Mouse (Mus musculus) kidney, adult 2 months (tissue): ENCODE measurements at regions not wholly inside any gene's neighbourhood (a gene's known extent, or its start where the extent isn't known, plus 50 kb on each side); places are given as distances from the start of the nearest gene placed in this dataset.

Experiments used
- DNase-seq: peaks from one replicate; pipeline ENCODE4 v3.0.0; 2021
- H3K27ac ChIP-seq: fragments of 200-500 bp; 2 replicates; pipeline ENCODE4 v1.5.1; 2012; ENCODE audit warnings: low read depth, low read length, control low read depth, inconsistent platforms; ENCODE audit not compliant: insufficient read depth
- H3K27me3 ChIP-seq: fragments of 200-500 bp; replicated peaks from 2 replicates; pipeline ENCODE4 v1.6.1; 2012; ENCODE audit warnings: mild to moderate bottlenecking, moderate library complexity, low read length, inconsistent platforms; ENCODE audit not compliant: control insufficient read depth, insufficient read depth
- H3K36me3 ChIP-seq: fragments of 200-500 bp; 2 replicates; pipeline ENCODE4 v1.6.1; 2012; ENCODE audit warnings: mild to moderate bottlenecking, moderate library complexity, low read length, inconsistent platforms; ENCODE audit not compliant: control insufficient read depth, insufficient read depth
- H3K4me1 ChIP-seq: fragments of 200-500 bp; 2 replicates; pipeline ENCODE4 v1.6.1; 2011; ENCODE audit warnings: low read length; ENCODE audit not compliant: control insufficient read depth, insufficient read depth
- H3K4me3 ChIP-seq: fragments of 200-500 bp; 2 replicates; pipeline ENCODE4 v1.5.1; 2011; ENCODE audit warnings: mild to moderate bottlenecking, low read depth, low read length, control low read depth; ENCODE audit not compliant: insufficient read depth
- CTCF ChIP-seq: fragments of 200-500 bp; conservative IDR thresholded peaks from 2 replicates; pipeline ENCODE4 v1.5.1; 2011; ENCODE audit warnings: low read depth, mild to moderate bottlenecking, control low read depth, low read length, moderate library complexity, mixed read lengths; ENCODE audit not compliant: insufficient read depth, insufficient read length
- POLR2A ChIP-seq: fragments of 200-500 bp; IDR thresholded peaks from one replicate; pipeline ENCODE4 v1.6.1; 2011; ENCODE audit warnings: low read depth, low read length, control low read depth
- WGBS: fragments of 180-500 bp; shearing (Covaris S2); methylation state at CpG from one replicate; pipeline ENCODE4 v1.1.7; 2018; 5-methylcytosine and 5-hydroxymethylcytosine counted together

DNA sequence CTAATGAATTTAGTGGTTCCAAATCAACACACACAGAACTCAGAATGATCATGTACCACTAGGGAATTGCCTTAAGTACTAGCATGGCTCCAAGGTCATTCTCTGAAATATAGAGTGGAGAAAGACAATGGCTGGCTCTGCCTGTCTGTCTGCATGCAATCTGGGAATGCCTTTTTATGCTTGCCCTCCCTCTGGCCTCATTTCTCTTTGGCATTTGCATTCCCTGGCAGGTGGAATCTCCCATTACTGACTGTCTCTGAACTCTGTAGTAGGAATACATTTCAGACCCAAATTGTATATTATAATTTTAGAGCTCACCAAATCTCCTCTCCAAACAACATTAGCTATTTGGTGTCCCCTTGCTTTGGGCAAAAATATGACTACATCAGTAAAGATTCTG is 335.0 kb downstream of the Ptprc start:
- no peak overlapping the region for H3K27ac ChIP-seq
- H3K4me3 ChIP-seq = no peak overlapping the region
- H3K4me1 ChIP-seq = no peaks in the 10 kb centered on the region
- no peak for DNase-seq
- no peaks in the 10 kb centered on the region for H3K27me3 ChIP-seq
- no peaks in the 10 kb centered on the region for H3K36me3 ChIP-seq
- TF ChIP-seq CTCF (no peak), POLR2A (no peak)

DNA sequence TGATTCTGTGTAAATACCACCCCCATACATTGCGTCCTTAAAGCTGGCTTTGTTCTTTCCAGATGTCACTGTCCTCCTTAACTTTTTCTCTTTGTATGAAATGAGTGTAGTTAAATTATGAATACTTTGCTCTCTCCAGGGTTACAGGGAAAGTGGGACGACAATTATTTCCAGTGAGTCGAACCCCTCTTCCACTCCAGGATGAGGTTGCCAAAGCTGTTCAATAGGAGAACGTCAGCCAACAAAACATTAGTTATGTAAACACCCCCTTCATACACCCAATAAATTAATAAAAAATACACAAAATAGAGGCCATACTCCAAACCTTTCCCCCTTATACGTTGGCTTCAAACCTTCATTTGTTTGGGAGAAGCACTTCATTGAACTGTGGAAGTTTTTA is 335.8 kb downstream of the Ptprc start:
- TF ChIP-seq CTCF (no peak), POLR2A (no peak)
- Histone ChIP-seq H3K4me1 (no peaks in the 10 kb centered on the region), H3K27me3 (no peaks in the 10 kb centered on the region), H3K27ac (no peak overlapping the region), H3K36me3 (no peaks in the 10 kb centered on the region), H3K4me3 (no peak overlapping the region)
- WGBS = 72% methylated on average over 5 of the region's 5 CpGs
- no peak for DNase-seq

DNA sequence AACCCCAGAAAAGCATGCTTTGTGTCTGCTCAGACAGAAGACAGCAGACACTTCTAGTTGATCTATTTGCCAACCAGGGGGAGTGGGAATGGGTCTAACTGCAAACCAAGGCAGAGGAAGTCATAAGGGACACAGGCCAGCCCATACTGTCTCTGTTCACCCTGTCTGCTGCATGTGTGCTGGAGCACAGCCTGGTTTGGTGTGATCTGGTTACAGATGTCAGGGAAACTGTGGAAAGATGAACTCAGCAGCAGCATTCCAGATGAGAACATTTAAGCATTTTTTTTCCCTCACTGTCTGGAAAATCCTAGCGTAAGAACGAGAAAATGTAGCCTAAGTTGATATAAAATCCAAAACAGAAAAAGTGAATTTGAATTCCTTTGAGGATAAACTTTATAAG is 336.2 kb downstream of the Ptprc start:
- TF ChIP-seq CTCF (no peak), POLR2A (no peak)
- Histone ChIP-seq H3K4me1 (no peaks in the 10 kb centered on the region), H3K27me3 (no peaks in the 10 kb centered on the region), H3K27ac (no peak overlapping the region), H3K36me3 (no peaks in the 10 kb centered on the region), H3K4me3 (no peak overlapping the region)
- DNase-seq = no peak
- WGBS = 52% methylated on average over 2 of the region's 2 CpGs

DNA sequence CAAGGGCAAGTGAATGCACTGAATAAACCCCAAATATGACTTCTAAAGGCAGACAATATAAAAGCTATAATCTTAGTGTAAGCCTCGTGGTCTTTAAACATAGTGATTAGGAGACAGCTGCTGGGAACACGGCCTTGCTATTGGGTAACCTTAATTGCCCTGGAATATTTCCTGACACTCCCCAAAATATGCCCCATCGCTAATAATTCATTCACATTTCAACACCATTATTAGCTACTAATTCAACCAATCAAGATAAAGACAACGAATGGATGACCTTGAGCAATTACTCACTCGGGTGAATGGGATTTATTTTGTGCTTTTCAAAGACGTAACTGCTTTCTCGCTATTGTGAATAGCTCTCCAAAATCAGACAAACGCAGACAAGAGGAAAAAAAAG is 337.2 kb downstream of the Ptprc start:
- H3K27me3 ChIP-seq = no peaks in the 10 kb centered on the region
- no peak overlapping the region for H3K27ac ChIP-seq
- no peaks in the 10 kb centered on the region for H3K4me1 ChIP-seq
- H3K36me3 ChIP-seq = no peaks in the 10 kb centered on the region
- WGBS = 54% methylated on average over 8 of the region's 8 CpGs
- TF ChIP-seq POLR2A (no peak), CTCF (no peak)
- H3K4me3 ChIP-seq = no peak overlapping the region
- peak; percentile 1 for DNase-seq

DNA sequence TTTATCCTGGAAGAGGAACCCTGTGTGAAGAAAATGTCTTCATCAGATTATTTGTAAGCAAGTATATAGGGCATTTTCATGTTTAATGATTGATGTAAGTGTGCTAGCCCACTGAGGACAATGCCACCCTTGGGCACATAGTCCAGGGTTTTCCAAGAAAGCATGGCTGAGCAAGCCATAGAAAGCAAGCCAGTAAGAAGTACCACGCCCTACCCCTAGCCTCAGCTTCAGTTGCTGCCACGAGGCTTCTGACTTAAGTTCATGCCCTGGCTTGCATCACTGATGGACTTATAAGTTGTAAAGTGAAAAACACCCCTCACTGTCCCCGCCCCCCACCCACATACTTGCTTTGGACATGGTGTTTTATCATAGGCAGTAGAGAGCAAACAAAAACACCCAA is 342.0 kb downstream of the Ptprc start:
- DNase-seq = no peak
- H3K36me3 ChIP-seq = no peaks in the 10 kb centered on the region
- 71% methylated on average over 3 of the region's 3 CpGs for WGBS

DNA sequence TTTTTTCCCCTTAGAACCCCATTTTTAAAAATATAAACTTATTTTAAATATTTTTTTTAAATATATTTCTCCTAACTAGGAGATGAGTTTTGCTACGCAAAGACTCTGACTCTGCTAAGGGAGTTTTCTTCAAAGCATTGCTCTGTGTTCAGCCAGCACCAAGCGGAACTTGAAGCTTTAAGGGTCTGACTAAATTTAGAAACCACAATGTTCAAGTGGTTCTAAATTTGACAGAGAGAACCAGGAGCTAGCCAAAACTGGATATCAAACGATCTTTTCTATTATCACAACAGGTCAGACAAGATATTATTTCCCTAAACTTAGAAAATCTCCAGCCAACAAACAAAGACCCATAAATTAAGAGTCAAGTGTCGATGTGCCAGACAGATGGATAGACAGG is 344.2 kb downstream of the Ptprc start:
- H3K4me3 ChIP-seq = no peak overlapping the region
- TF ChIP-seq POLR2A = no peak
- no peak for TF ChIP-seq CTCF
- H3K27ac ChIP-seq = no peak overlapping the region
- no peaks in the 10 kb centered on the region for H3K36me3 ChIP-seq
- no peaks in the 10 kb centered on the region for H3K4me1 ChIP-seq
- 63% methylated on average over 4 of the region's 4 CpGs for WGBS
- no peaks in the 10 kb centered on the region; the same call in 1 of the 2 replicates for H3K27me3 ChIP-seq
- no peak for DNase-seq

More for the DNA sequence above, 342.0 kb downstream of the Ptprc start:
- no peak overlapping the region for H3K4me3 ChIP-seq
- H3K27me3 ChIP-seq = no peaks in the 10 kb centered on the region
- no peak for TF ChIP-seq CTCF
- TF ChIP-seq POLR2A = no peak
- H3K4me1 ChIP-seq = no peaks in the 10 kb centered on the region
- H3K27ac ChIP-seq = no peak overlapping the region

DNA sequence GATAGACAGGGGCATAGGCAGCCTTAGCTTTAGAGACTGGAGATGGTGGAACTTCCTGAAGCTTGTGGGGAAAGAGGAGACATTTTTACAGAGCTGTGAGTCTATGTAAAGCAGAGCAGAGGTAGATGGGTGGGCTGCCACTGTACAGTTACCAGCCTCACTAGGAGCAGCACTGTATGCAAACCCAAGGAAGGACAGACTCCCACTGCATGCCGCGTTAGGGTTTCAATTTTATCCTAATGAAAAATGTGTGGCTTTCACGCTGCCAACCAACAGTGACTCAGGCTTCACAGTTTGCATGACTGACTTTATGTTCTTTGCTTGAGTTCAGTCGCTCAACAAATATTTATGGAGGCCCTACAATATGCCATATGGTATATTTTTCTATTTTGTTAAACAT is 348.1 kb downstream of the Ptprc start:
- Histone ChIP-seq H3K4me1 (no peaks in the 10 kb centered on the region), H3K4me3 (no peak overlapping the region), H3K27me3 (no peaks in the 10 kb centered on the region; the same call in 1 of the 2 replicates), H3K27ac (no peak overlapping the region), H3K36me3 (no peaks in the 10 kb centered on the region)
- no peak for DNase-seq
- TF ChIP-seq POLR2A (no peak), CTCF (no peak)
- 51% methylated on average over 4 of the region's 4 CpGs for WGBS

DNA sequence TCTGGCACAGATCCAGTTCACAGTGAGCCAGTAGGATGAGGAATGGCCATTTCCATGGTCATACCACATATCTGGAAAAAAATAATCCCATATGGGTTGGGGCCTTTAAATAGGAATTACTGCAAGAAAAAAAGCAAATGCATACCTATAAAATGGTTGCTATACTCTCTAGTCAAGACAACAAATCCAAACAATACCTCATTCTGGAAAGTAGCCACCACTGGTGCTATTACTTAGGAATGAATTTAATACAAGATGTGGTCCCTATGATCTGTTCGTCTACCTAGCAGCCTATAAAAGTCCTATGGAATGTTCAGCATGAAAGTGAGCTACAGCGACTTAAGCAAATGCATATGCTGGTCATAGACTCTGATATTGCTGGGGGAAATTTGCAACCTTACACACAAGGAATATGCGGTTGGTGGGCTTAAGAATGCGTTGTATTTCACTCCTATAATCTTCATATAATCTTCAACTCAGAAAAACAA is 360.1 kb downstream of the Ptprc start:
- 91% methylated on average over 4 of the region's 4 CpGs for WGBS
- no peak for DNase-seq

More for the DNA sequence above, 360.1 kb downstream of the Ptprc start:
- Histone ChIP-seq H3K36me3 (no peaks in the 10 kb centered on the region), H3K4me1 (no peaks in the 10 kb centered on the region), H3K27me3 (no peaks in the 10 kb centered on the region), H3K4me3 (no peak overlapping the region), H3K27ac (no peak overlapping the region)
- TF ChIP-seq CTCF (no peak), POLR2A (no peak)
